Mouse (Mus musculus) mouse trophoblast stem cell (cell line): ENCODE measurements around the gene Mtfr2.

Experiments
- in situ Hi-C, 2 experiments: fragments of 300-500 bp; cut with MseI, MboI; formaldehyde crosslinking; loops; 2 replicates in 1 of 2; 3 replicates in 1 of 2; pipeline ENCODE4 v1.15.1; 2025

Mtfr2 gene

DNA sequence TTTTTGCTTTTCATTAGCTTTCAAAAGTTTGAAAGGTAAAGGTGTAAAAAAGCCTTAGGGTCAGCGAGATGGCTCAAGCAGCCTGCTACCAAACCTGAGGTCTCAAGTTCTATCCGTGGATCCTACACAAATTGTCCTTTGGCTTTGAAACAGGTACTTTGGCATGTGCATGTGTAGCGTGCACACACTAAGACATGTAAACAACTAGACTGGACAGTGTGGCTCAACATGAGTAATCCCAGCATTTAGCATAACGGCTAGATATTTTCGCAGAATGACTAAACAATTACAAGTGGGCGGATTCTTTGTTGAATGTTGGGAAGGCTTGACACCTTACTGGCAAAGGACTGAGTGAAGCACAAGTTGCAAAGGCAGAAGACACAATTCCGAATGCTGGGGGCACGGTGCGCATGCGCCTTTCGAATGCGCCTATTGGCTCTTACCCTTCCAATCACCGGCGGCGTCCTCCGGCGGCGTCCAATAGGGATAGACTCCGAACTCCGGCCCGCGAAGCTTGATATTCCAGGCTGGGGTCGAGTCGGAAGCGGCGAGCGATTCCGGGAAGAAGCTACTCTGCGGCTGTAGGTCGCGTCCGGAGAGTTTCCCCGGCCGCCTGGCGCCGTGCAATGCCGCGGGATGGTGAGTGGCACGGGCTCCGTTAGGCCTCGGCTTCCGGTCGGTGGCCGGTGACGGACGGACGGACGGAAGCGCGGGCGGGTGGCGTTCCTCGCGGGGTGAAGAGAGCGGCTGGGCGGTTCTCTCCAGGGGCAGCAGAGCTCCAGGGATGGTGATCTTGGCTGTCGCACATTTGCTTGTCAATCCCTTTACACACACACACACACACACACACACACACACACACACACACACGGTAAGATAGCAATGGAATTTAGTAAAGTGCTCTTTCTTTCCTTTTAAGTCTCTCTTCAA, at the start of gene Mtfr2:
TSS of gene Mtfr2 (plus strand) at position 486 of the 930 bp plus-strand sequence.
- in situ Hi-C loops = no loop called here

DNA sequence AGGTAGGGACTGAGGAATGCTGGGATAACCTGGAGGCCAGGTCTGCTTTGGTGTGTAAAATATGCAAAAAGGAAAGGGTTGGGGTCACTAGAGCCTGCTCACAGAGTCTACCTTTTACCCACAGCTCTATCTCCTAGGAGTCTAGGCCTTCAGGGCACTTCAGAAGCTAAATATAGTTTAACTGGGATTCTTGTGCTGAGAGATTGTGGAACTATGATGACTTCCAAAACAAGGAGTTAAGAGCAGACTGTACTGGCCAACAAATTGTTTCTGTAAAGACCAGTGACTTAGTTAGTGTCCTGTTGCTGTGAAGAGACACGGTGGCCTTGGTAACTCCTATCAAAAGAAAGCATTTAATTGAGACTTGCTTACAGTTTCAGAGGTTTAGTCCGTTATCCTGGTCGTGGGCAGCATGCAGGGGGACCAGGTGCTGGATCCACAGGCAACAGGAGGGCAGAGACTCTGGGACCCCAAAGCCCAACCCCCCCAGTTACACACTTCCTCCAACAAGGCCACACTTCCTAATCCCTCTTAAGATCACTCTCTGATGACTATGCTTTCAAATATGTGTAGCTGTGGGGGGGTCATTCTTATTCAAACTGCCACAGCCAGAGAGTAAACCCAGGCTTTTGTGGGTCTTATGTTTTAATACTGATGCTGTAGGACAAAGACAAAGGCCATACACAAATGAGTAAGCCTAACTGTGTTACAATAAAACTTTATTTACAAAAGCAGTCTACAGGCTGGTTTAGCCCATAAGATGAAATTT, 49.2 kb upstream of the Mtfr2 start:
- in situ Hi-C loops = loop anchor here in 1 of 2 experiments (10.0 kb wide), 1 partner anchor 144 kb away; no protein-coding TSS in a partner anchor

DNA sequence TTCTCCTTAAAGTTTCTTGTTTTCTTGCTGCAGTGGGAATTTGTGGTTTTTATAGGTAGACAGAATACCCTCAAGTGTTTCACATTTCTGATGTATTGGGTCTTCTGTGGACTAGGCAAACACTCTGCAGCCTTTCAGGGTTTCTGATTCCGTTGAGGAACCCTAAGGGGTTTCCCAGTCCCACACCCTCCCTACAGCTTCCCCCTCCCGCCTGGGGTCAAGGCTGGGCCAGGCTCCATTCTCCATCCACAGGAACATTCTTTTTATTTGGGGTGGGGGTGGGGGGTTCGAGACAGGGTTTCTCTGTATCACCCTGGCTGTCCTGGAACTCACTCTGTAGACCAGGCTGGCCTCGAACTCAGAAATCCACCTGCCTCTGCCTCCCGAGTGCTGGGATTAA, 48.5 kb upstream of the Mtfr2 start:
- in situ Hi-C loops = loop anchor here in 1 of 2 experiments (10.0 kb wide), 1 partner anchor 144 kb away; no protein-coding TSS in a partner anchor

GRCm38 (mm10) chr10:20310969-20311769, 36.4 kb upstream of the Mtfr2 start:
- in situ Hi-C loops = no loop called here

DNA sequence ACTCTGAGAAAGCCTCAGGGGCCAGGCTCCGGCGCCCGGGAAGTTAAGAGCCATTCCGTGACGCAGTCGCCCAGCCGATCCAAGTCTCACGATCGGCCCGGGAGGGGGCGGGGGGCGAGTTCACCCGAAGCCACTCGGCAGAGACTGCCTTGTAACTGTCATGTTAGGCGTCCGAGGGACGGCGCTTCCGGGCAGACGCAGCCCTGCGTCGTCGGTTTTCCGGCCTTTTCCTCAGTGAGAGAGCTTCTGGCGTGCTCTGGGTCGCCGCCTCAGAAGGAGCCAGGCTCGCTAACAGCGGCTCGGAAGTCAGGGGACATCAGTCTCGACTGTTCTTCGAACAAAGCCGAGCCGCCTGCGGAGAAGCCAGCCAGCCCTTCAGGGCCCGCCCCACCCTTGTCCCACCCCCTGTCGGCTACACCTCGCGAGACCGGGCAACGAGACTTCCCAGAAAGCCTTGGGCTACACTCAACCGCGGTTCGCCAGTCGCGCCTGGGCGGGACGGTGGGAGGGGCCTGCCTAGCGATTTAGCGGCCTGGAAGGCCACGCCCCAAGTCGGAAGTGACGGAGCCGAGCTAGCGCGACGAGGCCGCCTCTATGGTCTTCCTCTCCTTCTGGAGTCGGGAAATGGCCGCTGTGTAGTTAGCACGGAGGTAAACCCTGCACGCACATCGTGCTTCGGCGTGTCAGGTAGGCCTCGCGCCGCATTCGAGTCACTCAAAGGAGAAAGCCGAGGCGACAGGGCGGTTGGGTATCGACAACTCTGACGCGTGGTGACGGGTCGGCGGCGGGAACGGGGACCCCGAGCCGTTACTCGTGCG, 35.4 kb upstream of the Mtfr2 start, which contains the start of gene Bclaf1:
TSS of gene Bclaf1 (plus strand) at position 552 of the 818 bp plus-strand sequence.
- in situ Hi-C loops = no loop called here

DNA sequence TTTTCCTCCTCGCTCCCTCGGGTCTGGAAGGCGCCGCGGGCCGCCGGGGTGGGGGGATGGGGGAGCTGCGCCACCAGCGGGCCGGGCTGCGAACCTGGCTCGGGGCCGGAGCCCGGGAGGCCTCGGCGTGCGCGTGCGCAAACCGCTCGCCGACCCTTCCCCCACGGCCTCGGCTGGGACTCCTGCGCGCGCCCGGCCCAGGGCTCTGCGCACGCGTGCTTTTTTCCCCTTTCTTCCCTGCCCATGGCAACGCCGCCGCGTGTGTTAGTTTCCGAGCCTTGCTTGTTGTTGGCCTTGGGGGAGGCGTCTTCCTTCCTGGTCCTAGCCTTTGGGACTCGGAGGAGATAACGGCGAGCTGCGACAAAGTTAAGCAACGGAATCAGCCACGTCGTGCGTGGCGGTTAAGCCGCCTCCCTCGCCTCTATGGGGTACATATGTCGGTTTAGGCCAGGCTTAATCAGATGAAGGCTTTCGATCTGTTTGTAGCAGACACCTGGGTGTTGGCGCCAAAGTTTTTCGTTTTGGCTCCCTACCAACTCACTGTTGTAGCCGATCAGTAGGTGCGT, 34.8 kb upstream of the Mtfr2 start:
- in situ Hi-C loops = no loop called here

DNA sequence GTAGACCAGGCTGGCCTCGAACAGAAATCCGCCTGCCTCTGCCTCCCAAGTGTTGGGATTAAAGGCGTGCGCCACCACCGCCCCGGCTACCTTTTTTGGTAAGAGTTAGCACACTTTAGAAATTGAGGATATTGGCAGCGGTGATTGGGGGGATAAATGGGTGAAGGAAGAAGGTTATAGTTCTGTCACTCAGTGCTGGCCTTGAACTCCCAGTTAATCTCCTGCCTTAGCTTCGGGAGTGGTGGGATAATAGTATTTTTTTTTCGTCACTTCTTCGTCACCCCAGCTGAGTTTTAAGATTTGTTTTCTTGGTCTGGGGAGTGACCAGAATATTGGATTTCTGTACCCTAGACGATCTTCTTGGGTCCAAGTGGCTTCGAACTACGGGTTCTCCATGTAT, 34.1 kb upstream of the Mtfr2 start:
- in situ Hi-C loops = no loop called here

DNA sequence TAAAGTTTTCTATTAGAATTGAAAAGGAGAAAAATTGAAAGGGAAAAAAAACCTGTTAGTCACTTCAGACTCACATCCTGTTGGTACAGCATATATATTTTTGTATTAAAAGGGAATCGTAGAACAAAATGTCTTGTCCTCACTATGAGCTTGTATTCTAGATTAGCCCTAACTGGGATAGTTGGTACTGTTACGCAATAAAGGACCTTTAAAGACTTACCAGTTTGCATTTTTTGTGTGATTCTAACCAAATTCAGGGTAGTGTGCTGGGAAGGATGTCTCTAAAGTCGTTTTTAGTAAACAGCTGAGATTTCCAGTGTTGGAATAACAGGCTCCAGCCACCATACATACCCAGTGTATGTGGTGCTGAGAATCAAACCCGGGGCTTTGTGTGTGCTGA, 33.6 kb upstream of the Mtfr2 start:
- in situ Hi-C loops = no loop called here

- in situ Hi-C loops = no loop called here
These were observed 32.8 kb upstream of the Mtfr2 start for GRCm38 (mm10) chr10:20314797-20315196.

DNA sequence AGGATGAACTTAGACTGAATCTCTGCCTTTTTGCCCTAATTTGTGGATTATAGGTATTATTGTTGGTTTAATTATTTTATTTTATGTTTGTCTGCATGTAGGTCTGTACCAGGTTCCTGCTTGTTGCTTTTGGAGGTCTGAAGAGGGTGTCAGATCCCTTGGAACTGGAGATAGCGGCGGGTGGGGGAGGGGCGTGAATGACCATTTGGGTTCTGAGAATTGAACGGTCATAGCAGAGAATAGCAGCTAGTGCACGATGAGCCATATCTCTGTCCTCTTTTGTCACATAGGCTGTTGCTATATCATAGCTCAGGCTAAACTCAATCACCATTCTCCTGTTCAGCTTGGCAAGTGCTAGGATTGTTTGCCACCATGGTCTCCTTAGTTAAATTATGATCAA, 30.1 kb upstream of the Mtfr2 start:
- in situ Hi-C loops = no loop called here

DNA sequence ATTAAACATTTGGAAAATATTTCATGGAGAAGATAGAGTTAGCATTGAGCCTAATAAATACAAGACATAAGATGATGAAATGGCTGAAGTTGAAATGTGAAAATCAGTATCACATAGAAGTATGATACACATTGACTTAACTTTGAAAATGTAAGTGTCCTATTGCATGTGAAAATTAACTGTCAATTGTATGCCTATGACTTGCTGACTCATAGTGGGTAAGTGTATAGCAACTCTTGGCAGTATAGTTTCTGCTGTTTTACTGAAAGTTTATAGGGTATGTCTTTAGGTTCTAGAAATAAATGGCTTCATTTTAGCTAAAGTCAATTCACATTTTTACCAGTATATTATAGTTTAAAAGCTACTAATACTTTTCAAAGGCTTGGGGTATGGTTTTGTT, 21.3 kb upstream of the Mtfr2 start:
- in situ Hi-C loops = no loop called here

DNA sequence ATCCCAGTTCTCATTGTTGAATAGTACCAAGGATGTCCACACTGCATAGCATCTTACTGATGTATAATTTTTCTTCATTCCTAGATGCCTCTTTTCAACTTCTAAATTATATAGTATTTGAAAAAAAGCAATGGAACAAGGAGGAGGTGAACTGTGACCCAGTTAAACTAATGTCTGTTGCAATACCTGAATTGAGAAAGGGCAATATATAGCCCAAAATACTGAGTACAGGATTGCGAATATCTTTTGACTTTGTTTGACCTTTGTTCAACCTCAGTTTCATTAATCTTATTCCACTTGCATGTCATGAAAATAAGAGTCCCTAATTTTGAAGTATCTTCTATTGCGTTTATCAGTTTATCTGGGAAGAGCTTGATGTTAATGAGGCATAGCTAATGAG, 16.3 kb upstream of the Mtfr2 start:
- in situ Hi-C loops = no loop called here

GRCm38 (mm10) chr10:20337872-20338271, 9.7 kb upstream of the Mtfr2 start:
- in situ Hi-C loops = no loop called here

- in situ Hi-C loops = no loop called here
These were observed 1.8 kb upstream of the Mtfr2 start for GRCm38 (mm10) chr10:20345736-20346135.

DNA sequence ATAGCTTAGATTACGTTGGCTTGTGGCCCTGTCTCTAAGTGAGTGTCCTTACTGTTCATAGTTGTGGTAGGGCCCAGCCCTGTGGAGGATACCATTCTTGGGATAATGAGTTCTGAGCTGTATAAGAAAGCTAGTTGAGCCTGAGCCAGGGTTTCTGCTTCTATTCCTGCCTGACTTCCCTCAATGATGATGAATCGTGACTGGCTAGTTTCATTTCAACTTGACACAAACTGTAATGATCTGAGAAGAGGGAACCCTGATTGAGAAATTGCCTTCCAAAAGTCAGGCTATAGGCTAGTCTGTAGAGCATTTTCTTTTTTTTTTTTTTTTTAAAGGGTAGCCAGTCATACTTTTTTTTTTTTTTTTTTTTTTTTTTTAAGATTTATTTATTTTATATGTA, 1.3 kb downstream of the Mtfr2 start:
- in situ Hi-C loops = no loop called here

- in situ Hi-C loops = no loop called here
These were observed 14.2 kb downstream of the Mtfr2 start for GRCm38 (mm10) chr10:20361542-20362449.

DNA sequence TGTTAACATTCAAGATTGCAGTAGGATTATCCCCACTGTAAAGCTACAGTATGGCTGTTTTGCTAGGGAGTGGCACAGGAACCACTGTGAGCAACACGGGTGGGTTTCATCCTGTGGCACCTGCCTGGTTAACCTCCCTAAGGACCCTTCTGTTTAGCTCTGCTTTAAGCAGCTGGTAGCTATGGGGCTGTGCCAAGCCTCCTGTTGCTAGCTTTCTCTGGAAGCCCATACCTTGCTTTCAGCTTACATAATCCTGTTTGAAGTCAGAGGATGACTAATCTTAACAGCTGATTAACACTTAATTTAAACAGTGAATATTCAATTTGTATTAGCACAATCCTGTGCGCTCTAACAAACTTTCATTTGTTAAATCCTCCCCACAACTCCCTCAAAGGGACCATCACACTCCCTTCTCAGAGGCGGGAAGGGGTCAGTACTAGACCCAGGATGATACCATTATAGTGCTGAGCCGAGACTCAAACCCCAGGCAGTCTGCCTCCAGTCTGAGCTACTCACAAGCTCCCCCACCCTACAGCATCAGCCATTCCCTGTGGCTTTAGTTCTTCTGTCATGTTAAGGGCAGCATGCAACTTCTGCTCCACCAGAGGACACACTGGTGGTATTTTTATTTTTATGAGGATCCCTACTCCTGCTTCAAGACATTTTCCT, 15.0 kb downstream of the Mtfr2 start:
- in situ Hi-C loops = no loop called here

- in situ Hi-C loops = loop anchor here (10.0 kb wide), 2 partner anchors 563 to 573 kb away; no protein-coding TSS in a partner anchor
These were observed 24.5 kb downstream of the Mtfr2 start for GRCm38 (mm10) chr10:20372046-20372445.

DNA sequence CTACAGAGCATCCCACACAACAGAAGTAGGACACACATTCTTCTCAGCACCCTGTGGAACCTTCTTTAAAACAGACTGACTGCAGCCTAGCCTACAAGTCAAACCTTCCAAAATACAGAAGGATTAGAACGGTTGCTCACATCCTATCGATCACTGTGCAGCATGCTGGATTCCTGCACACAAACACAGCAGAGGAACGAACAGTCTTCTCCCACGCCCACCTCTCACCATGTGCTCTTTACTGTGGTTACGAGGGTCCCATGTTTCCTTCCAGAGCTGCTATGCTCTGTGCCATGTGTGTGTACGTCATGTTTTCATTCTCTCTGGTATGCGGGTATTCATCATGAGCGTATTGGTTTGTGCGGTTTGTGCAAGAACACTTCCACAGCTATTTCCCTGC, 30.1 kb downstream of the Mtfr2 start:
- in situ Hi-C loops = loop anchor here (10.0 kb wide), 2 partner anchors 557 to 567 kb away; no protein-coding TSS in a partner anchor
